Mouse (Mus musculus): ENCODE measurements around the gene Syde2. TPM values are rescaled to one million over a fixed set of nuclear protein-coding genes. Genes with fewer than 3 reads are reported as not detected.
A peak's percentile ranks its signal among the peaks of the same experiment; 100 is the strongest.

The Syde2 gene
- polyA plus RNA-seq (2015; fragmentation: Nextera tagmentation; extraction: Ambion mirVana) = 0.55 and 0.68 TPM in 2 replicates

DNA sequence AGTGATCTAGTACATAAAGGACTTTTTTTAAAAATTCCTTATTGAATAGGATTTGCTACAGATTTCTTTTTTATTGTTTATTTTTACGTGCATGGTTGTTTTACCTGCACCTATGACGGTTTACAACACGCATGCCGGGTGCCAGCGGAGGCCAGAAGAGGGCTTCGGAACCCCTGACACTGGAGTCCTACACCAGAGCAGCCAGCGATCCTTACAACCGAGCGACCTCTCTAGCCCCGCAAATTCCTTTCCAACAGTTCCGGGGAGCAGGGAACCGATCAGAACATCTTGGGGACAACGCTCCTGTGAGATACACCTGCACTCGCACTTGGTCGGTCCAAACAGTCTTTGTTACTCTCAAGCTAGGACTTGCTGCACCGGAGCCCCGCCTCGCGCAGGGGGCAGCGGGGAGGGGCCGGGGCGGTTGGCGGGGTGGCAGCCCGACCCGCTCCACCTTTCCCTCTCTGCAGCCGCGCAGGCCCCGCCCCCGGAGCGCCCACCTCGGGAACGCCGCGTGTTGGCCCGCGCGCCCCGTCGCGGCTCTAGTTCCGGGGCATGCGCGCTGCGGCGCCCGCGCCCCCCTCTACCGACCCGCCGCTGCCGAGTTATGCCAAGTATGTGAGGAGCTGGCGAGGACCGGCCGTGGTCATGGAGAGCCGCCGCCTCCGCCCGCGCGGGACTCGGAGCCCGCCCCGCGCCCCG lies at the start of gene Syde2:
Syde2 (plus strand) TSS at position 603 of the 702 bp plus-strand sequence.
- H3K9me3 ChIP-seq (replicated peaks; ENCODE audit: control insufficient read depth, low read length, poor library complexity, severe bottlenecking) = no peaks in the 10 kb centered on the region
- peak within 1 kb of the TSS; percentile 76 for H3K4me2 ChIP-seq (ENCODE audit: low read length)
- H3K36me3 ChIP-seq (ENCODE audit: control insufficient read depth, insufficient read depth, low read length) = no peaks in the 10 kb centered on the region
- H3K4me1 ChIP-seq (ENCODE audit: control insufficient read depth, insufficient read depth, low read length) = peaks cover 14% of the 10 kb centered on the region
- H3K4me3 ChIP-seq (ENCODE audit: low read depth, low read length) = peak within 1 kb of the TSS; percentile 77
- under 1% methylated on average over 58 of the region's 65 CpGs for WGBS
- H3K27me3 ChIP-seq (ENCODE audit: control insufficient read depth, insufficient read depth, low read depth, low read length) = peaks cover 16% of the 10 kb centered on the region
- peak; percentile 91 for ATAC-seq
- H3K27ac ChIP-seq (ENCODE audit: low read length) = no peak within 1 kb of the TSS
- peak within 1 kb of the TSS; percentile 71 for H3K9ac ChIP-seq (ENCODE audit: low read depth, low read length)

GRCm38 (mm10) chr3:145938405-145939349 lies 49.0 kb upstream of the Syde2 start:
- H3K4me2 ChIP-seq (ENCODE audit: low read length) = peak overlapping the region; percentile 82

DNA sequence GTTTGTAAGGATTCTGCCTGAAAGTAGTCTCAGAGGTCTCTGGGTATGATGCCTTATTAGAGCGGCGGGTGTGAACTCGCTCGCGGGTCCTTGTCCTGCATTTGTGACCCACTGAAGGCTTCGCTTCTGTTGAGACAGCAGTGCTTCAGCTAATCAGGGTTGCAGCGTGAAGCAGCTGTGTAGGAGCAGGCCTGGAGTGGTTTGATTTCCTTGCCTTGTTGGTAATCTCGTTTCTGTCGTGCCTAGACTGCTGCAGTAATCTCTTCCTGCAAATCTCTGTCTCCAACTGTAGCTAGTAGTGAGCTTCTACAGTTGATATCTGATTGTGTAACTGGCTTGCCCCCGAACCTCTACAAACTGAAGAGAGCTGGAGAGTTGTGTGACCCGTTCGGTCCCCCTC lies 48.3 kb upstream of the Syde2 start:
- H3K36me3 ChIP-seq (ENCODE audit: control insufficient read depth, insufficient read depth, low read length) = peaks cover 5% of the 10 kb centered on the region; the same call in 1 of the 2 replicates
- 87% methylated on average over 12 of the region's 12 CpGs for WGBS

More at GRCm38 (mm10) chr3:145938405-145939349, 49.0 kb upstream of the Syde2 start:
- no peaks in the 10 kb centered on the region for H3K27me3 ChIP-seq (ENCODE audit: control insufficient read depth, insufficient read depth, low read depth, low read length)
- peak overlapping the region; percentile 64 for H3K27ac ChIP-seq (ENCODE audit: low read length)
- H3K9me3 ChIP-seq (replicated peaks; ENCODE audit: control insufficient read depth, low read length, poor library complexity, severe bottlenecking) = no peaks in the 10 kb centered on the region
- 0 out of 2 replicates have a peak, but pooled peaks cover 2% of the 10 kb centered on the region for H3K36me3 ChIP-seq (ENCODE audit: control insufficient read depth, insufficient read depth, low read length)
- H3K4me3 ChIP-seq (ENCODE audit: low read depth, low read length) = peak overlapping the region; percentile 98
- WGBS = 22% methylated on average over 41 of the region's 50 CpGs
- peaks cover 25% of the 10 kb centered on the region for H3K4me1 ChIP-seq (ENCODE audit: control insufficient read depth, insufficient read depth, low read length)
- peak overlapping the region; percentile 73 for H3K9ac ChIP-seq (ENCODE audit: low read depth, low read length)
- ATAC-seq = peak; percentile 46

DNA sequence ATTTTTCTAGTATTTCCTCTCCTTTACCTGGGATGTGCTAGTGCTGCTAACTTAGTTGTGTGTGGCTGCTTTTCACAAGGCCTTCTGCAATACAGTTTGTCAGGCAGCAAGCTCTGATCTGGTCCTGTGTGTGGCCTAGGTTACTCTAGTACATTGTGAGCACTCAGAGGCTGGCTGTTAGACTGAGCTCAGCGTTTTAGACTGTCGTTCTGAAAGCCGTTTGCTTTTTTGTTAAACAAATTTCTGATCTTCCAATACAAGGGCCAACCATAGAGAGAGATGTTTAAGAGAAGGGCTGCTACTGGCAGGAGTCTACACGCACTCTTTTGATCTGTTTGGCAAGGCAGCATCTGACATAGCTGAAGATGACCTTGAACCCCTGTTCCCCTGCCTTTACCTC lies 47.7 kb upstream of the Syde2 start:
- Histone ChIP-seq H3K4me3 (ENCODE audit: low read depth, low read length) (no peak overlapping the region), H3K36me3 (ENCODE audit: control insufficient read depth, insufficient read depth, low read length) (peaks cover 10% of the 10 kb centered on the region; the same call in 1 of the 2 replicates), H3K9ac (ENCODE audit: low read depth, low read length) (no peak overlapping the region), H3K4me1 (ENCODE audit: control insufficient read depth, insufficient read depth, low read length) (peaks cover 25% of the 10 kb centered on the region), H3K27me3 (ENCODE audit: control insufficient read depth, insufficient read depth, low read depth, low read length) (no peaks in the 10 kb centered on the region), H3K9me3 (replicated peaks; ENCODE audit: control insufficient read depth, low read length, poor library complexity, severe bottlenecking) (no peaks in the 10 kb centered on the region), H3K27ac (ENCODE audit: low read length) (no peak overlapping the region), H3K4me2 (ENCODE audit: low read length) (no peak overlapping the region)
- ATAC-seq = no peak
- WGBS = 83% methylated on average over 4 of the region's 4 CpGs

More for the DNA sequence above, 48.3 kb upstream of the Syde2 start:
- Histone ChIP-seq H3K4me1 (ENCODE audit: control insufficient read depth, insufficient read depth, low read length) (peaks cover 25% of the 10 kb centered on the region), H3K27me3 (ENCODE audit: control insufficient read depth, insufficient read depth, low read depth, low read length) (no peaks in the 10 kb centered on the region), H3K9ac (ENCODE audit: low read depth, low read length) (no peak overlapping the region), H3K9me3 (replicated peaks; ENCODE audit: control insufficient read depth, low read length, poor library complexity, severe bottlenecking) (no peaks in the 10 kb centered on the region), H3K4me2 (ENCODE audit: low read length) (peak overlapping the region; percentile 82), H3K4me3 (ENCODE audit: low read depth, low read length) (peak overlapping the region; percentile 98), H3K27ac (ENCODE audit: low read length) (no peak overlapping the region)
- ATAC-seq = no peak

- Histone ChIP-seq H3K9ac (ENCODE audit: low read depth, low read length) (no peak overlapping the region), H3K36me3 (ENCODE audit: control insufficient read depth, insufficient read depth, low read length) (peaks cover 11% of the 10 kb centered on the region), H3K4me3 (ENCODE audit: low read depth, low read length) (no peak overlapping the region), H3K4me2 (ENCODE audit: low read length) (no peak overlapping the region), H3K27me3 (ENCODE audit: control insufficient read depth, insufficient read depth, low read depth, low read length) (no peaks in the 10 kb centered on the region), H3K27ac (ENCODE audit: low read length) (no peak overlapping the region), H3K4me1 (ENCODE audit: control insufficient read depth, insufficient read depth, low read length) (peaks cover 25% of the 10 kb centered on the region), H3K9me3 (replicated peaks; ENCODE audit: control insufficient read depth, low read length, poor library complexity, severe bottlenecking) (no peaks in the 10 kb centered on the region)
- no peak for ATAC-seq
- WGBS = 10% methylated on average over 3 of the region's 3 CpGs
Observed at GRCm38 (mm10) chr3:145941971-145942370, 45.7 kb upstream of the Syde2 start.

DNA sequence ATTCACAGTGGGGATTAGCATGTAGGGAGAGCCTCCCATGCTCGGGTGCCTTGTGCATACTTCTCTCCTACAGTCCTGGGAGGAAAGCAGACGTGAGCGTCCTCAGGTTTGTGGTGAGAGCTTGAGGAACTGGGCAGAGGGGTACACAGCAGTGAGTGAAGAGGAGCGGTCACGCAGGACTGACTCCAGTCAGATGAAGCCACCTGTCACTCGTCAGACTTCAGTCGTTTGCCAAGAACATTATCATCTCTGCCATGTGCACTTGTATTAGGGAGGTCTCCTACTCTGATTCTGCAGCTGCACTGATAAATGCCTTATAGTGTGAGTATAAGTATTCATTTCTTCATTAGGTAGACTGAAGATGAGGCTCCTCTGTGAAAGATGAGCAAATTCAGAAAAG lies 43.3 kb upstream of the Syde2 start:
- peaks cover 11% of the 10 kb centered on the region for H3K36me3 ChIP-seq (ENCODE audit: control insufficient read depth, insufficient read depth, low read length)
- H3K4me3 ChIP-seq (ENCODE audit: low read depth, low read length) = no peak overlapping the region
- no peak overlapping the region for H3K9ac ChIP-seq (ENCODE audit: low read depth, low read length)
- H3K4me2 ChIP-seq (ENCODE audit: low read length) = no peak overlapping the region
- ATAC-seq = no peak
- 81% methylated on average over 7 of the region's 7 CpGs for WGBS
- peaks cover 16% of the 10 kb centered on the region for H3K4me1 ChIP-seq (ENCODE audit: control insufficient read depth, insufficient read depth, low read length)
- no peak overlapping the region for H3K27ac ChIP-seq (ENCODE audit: low read length)
- H3K27me3 ChIP-seq (ENCODE audit: control insufficient read depth, insufficient read depth, low read depth, low read length) = no peaks in the 10 kb centered on the region
- H3K9me3 ChIP-seq (replicated peaks; ENCODE audit: control insufficient read depth, low read length, poor library complexity, severe bottlenecking) = no peaks in the 10 kb centered on the region

GRCm38 (mm10) chr3:145945904-145946303 lies 41.8 kb upstream of the Syde2 start:
- Histone ChIP-seq H3K4me3 (ENCODE audit: low read depth, low read length) (no peak overlapping the region), H3K36me3 (ENCODE audit: control insufficient read depth, insufficient read depth, low read length) (peaks cover 11% of the 10 kb centered on the region), H3K4me1 (ENCODE audit: control insufficient read depth, insufficient read depth, low read length) (peaks cover 15% of the 10 kb centered on the region), H3K9me3 (replicated peaks; ENCODE audit: control insufficient read depth, low read length, poor library complexity, severe bottlenecking) (no peaks in the 10 kb centered on the region), H3K27ac (ENCODE audit: low read length) (no peak overlapping the region), H3K9ac (ENCODE audit: low read depth, low read length) (no peak overlapping the region), H3K27me3 (ENCODE audit: control insufficient read depth, insufficient read depth, low read depth, low read length) (no peaks in the 10 kb centered on the region), H3K4me2 (ENCODE audit: low read length) (no peak overlapping the region)
- 84% methylated on average over 3 of the region's 3 CpGs for WGBS
- no peak for ATAC-seq

GRCm38 (mm10) chr3:145946654-145947053 lies 41.0 kb upstream of the Syde2 start:
- Histone ChIP-seq H3K4me1 (ENCODE audit: control insufficient read depth, insufficient read depth, low read length) (peaks cover 11% of the 10 kb centered on the region), H3K27ac (ENCODE audit: low read length) (no peak overlapping the region), H3K4me3 (ENCODE audit: low read depth, low read length) (no peak overlapping the region), H3K9ac (ENCODE audit: low read depth, low read length) (no peak overlapping the region), H3K9me3 (replicated peaks; ENCODE audit: control insufficient read depth, low read length, poor library complexity, severe bottlenecking) (no peaks in the 10 kb centered on the region), H3K27me3 (ENCODE audit: control insufficient read depth, insufficient read depth, low read depth, low read length) (no peaks in the 10 kb centered on the region), H3K36me3 (ENCODE audit: control insufficient read depth, insufficient read depth, low read length) (peaks cover 9% of the 10 kb centered on the region), H3K4me2 (ENCODE audit: low read length) (no peak overlapping the region)
- no peak for ATAC-seq
- 70% methylated on average over 2 of the region's 2 CpGs for WGBS
